Mouse (Mus musculus) layer of hippocampus, adult 6 months (tissue): ENCODE measurements around the gene Tbc1d10c. TPM values are rescaled to one million over a fixed set of nuclear protein-coding genes. Genes with fewer than 3 reads are reported as not detected.

ENCODE experiments used
- long read RNA-seq, 2 experiments: library from polyadenylated mRNA; unstranded; transcript quantifications; one replicate each; pipeline ENCODE4 v2.0.0; 2019 to 2020
- microRNA-seq: library from miRNA; unstranded; fragments of <30 nt; microRNA quantifications from one replicate; pipeline ENCODE4 v1.2.0, GENCODE M21; 2020
- polyA plus RNA-seq: library from polyadenylated mRNA; unstranded; fragments of <200 nt; fragmentation: Nextera tagmentation; gene quantifications from 2 replicates; pipeline ENCODE4 v1.2.3, GENCODE M21; 2021

Gene Tbc1d10c
- polyA plus RNA-seq, result 0.19 TPM in 1 of 2 replicates, not detected in the other
- long read RNA-seq, experiment 1, result 0 reads
- long read RNA-seq, experiment 2, partial matches to known transcripts, result 0 of 1 reads
- long read RNA-seq, experiment 2, other reads (novel, unspliced or antisense), result 1 of 1 reads

GRCm38 (mm10) chr19:4190831-4191334 is at the start of gene Tbc1d10c:
Gene Tbc1d10c, minus strand, starts transcription at chr19:4191284.

GRCm38 (mm10) chr19:4231253-4232185 is 40.4 kb upstream of the Tbc1d10c start, which contains the start of gene Pold4:
Gene Pold4, plus strand, starts transcription at chr19:4231899.

GRCm38 (mm10) chr19:4214071-4214770 is 23.1 kb upstream of the Tbc1d10c start, which contains the start of the genes Clcf1 and AC109138.7:
Gene Clcf1, plus strand, starts transcription at chr19:4214238.
Gene AC109138.7, plus strand, starts transcription at chr19:4214357.

GRCm38 (mm10) chr19:4201291-4201909 is 10.3 kb upstream of the Tbc1d10c start, which contains the start of gene Rad9a:
Gene Rad9a, minus strand, starts transcription at chr19:4201662.

GRCm38 (mm10) chr19:4191528-4192250 is 605 bp upstream of the Tbc1d10c start, which contains the start of gene Ppp1ca:
Gene Ppp1ca, plus strand, starts transcription at chr19:4192065.

GRCm38 (mm10) chr19:4175368-4175947 is 15.6 kb downstream of the Tbc1d10c start, which contains the start of gene Carns1:
Gene Carns1, minus strand, starts transcription at chr19:4175479.

GRCm38 (mm10) chr19:4162646-4163542 is 28.2 kb downstream of the Tbc1d10c start, which contains the start of gene Rps6kb2:
Gene Rps6kb2, minus strand, starts transcription at chr19:4163354.

GRCm38 (mm10) chr19:4153232-4153654 is 37.8 kb downstream of the Tbc1d10c start, which contains the start of gene Ptprcap:
Gene Ptprcap, plus strand, starts transcription at chr19:4153604.

GRCm38 (mm10) chr19:4148491-4148806 is 42.6 kb downstream of the Tbc1d10c start, which contains the start of gene Coro1b:
Gene Coro1b, plus strand, starts transcription at chr19:4148619.

GRCm38 (mm10) chr19:4143759-4144268 is 47.3 kb downstream of the Tbc1d10c start, which contains the start of gene Cabp4:
Gene Cabp4, minus strand, starts transcription at chr19:4144033.

GRCm38 (mm10) chr19:4139446-4139845 is 51.6 kb downstream of the Tbc1d10c start, which contains the start of gene Gpr152:
Gene Gpr152, plus strand, starts transcription at chr19:4139787.

Small RNA genes within 50 kb of the gene (microRNA-seq; reads per million reads assigned to microRNA genes)
- not detected for gene Gm26115

Other genes starting within 250 kb of the Tbc1d10c start
- gene Aldh3b3, start 232.6 kb downstream of the Tbc1d10c start, polyA plus RNA-seq, result not detected in 2 replicates
- gene Aldh3b2, start 219.0 kb downstream of the Tbc1d10c start, polyA plus RNA-seq, result 2.3 and 2.5 TPM in 2 replicates
- gene Acy3, start 204.7 kb downstream of the Tbc1d10c start, polyA plus RNA-seq, result 2.2 and 3.3 TPM in 2 replicates
- 0.10 TPM in 1 of 2 replicates, not detected in the other for gene Tbx10, start 198.5 kb downstream of the Tbc1d10c start, polyA plus RNA-seq
- 22.0 and 24.3 TPM in 2 replicates for gene Nudt8, start 190.7 kb downstream of the Tbc1d10c start, polyA plus RNA-seq
- gene Gm49405, start 190.7 kb downstream of the Tbc1d10c start, polyA plus RNA-seq, result 0.09 and 0.10 TPM in 2 replicates
- gene Doc2g, start 188.0 kb downstream of the Tbc1d10c start, polyA plus RNA-seq, result 2.8 and 2.9 TPM in 2 replicates
- 448 and 464 TPM in 2 replicates for gene Ndufv1, start 178.5 kb downstream of the Tbc1d10c start, polyA plus RNA-seq
- 1,221 and 1,279 TPM in 2 replicates for gene Gstp1, start 153.3 kb downstream of the Tbc1d10c start, polyA plus RNA-seq
- 2.1 and 2.8 TPM in 2 replicates for gene Gstp2, start 145.3 kb downstream of the Tbc1d10c start, polyA plus RNA-seq
- gene Gstp3, start 131.7 kb downstream of the Tbc1d10c start, polyA plus RNA-seq, result not detected in 2 replicates
- not detected in 2 replicates for gene Cabp2, start 109.7 kb downstream of the Tbc1d10c start, polyA plus RNA-seq
- 59.8 and 62.1 TPM in 2 replicates for gene Cdk2ap2, start 94.1 kb downstream of the Tbc1d10c start, polyA plus RNA-seq
- gene Pitpnm1, start 91.3 kb downstream of the Tbc1d10c start, polyA plus RNA-seq, result 52.0 and 59.9 TPM in 2 replicates
- gene Aip, start 65.4 kb downstream of the Tbc1d10c start, polyA plus RNA-seq, result 204 and 212 TPM in 2 replicates
- gene Gpr152, start 51.5 kb downstream of the Tbc1d10c start, polyA plus RNA-seq, result not detected in 2 replicates
- gene Cabp4, start 47.3 kb downstream of the Tbc1d10c start, polyA plus RNA-seq, result 0.04 TPM in 1 of 2 replicates, not detected in the other
- gene Coro1b, start 42.7 kb downstream of the Tbc1d10c start, polyA plus RNA-seq, result 101 and 105 TPM in 2 replicates
- 1.2 and 2.0 TPM in 2 replicates for gene Ptprcap, start 37.7 kb downstream of the Tbc1d10c start, polyA plus RNA-seq
- gene Rps6kb2, start 27.9 kb downstream of the Tbc1d10c start, polyA plus RNA-seq, result 7.5 and 9.5 TPM in 2 replicates
- 2.8 and 2.9 TPM in 2 replicates for gene Carns1, start 15.8 kb downstream of the Tbc1d10c start, polyA plus RNA-seq
- 345 and 357 TPM in 2 replicates for gene Ppp1ca, start 781 bp upstream of the Tbc1d10c start, polyA plus RNA-seq
- 5.9 and 6.0 TPM in 2 replicates for gene Rad9a, start 10.4 kb upstream of the Tbc1d10c start, polyA plus RNA-seq
- gene Clcf1, start 23.0 kb upstream of the Tbc1d10c start, polyA plus RNA-seq, result 0.18 and 0.26 TPM in 2 replicates
- gene AC109138.7, start 23.1 kb upstream of the Tbc1d10c start, polyA plus RNA-seq, result not detected in 2 replicates
- gene Pold4, start 40.6 kb upstream of the Tbc1d10c start, polyA plus RNA-seq, result 27.9 and 28.1 TPM in 2 replicates
- 4.5 and 4.9 TPM in 2 replicates for gene Ssh3, start 77.9 kb upstream of the Tbc1d10c start, polyA plus RNA-seq
- gene Ankrd13d, start 91.9 kb upstream of the Tbc1d10c start, polyA plus RNA-seq, result 37.6 and 39.0 TPM in 2 replicates
- 53.7 and 55.0 TPM in 2 replicates for gene Grk2, start 114.9 kb upstream of the Tbc1d10c start, polyA plus RNA-seq
- gene Kdm2a, start 207.0 kb upstream of the Tbc1d10c start, polyA plus RNA-seq, result 13.0 and 15.2 TPM in 2 replicates
- 0.80 and 2.6 TPM in 2 replicates for gene Rhod, start 248.1 kb upstream of the Tbc1d10c start, polyA plus RNA-seq